Mouse (Mus musculus) natural killer cell, adult 2 months (primary cell): ENCODE measurements around the gene Ccin.

ENCODE experiments used
- DNase-seq, 2 experiments: peaks; one replicate each; pipeline ENCODE4 v3.0.0; 2022; ENCODE audit warnings: low spot score in 2 of 2

The Ccin gene

DNA sequence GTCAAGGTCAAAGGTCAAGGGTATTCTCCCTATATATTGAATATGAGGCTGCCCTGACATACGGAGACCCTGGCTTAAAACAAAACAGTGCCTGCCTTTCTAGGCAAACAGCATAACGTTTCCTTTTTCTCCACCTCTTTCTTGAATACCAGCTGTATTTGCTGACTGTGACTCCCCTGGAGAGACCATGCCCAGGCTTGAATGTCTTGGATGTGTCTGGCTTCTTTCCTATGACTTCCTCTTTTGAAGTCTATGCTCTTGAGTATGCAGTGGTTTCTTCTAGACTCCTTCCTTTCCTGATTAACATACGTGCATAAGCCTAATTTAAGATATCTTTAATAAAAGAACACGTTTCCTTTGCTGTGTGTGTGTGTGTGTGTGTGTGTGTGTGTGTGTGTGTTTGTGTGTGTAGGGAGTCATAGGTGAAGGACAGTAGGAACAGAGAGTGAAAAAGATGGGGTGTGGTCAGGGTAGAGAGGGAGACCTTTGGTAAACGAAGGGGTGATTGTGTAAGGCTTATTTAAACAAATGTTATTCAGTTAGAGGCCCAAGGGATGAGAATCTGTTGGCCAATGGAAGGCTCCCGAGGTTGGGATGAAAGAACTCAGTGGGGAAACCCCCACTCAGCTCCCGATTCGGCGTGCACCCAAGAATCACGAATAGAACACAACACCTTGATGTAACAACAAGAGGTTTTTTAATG, 8.2 kb upstream of the Ccin start:
- no peak for DNase-seq

GRCm38 (mm10) chr4:43976223-43976740, 7.0 kb upstream of the Ccin start:
- no peak for DNase-seq

DNA sequence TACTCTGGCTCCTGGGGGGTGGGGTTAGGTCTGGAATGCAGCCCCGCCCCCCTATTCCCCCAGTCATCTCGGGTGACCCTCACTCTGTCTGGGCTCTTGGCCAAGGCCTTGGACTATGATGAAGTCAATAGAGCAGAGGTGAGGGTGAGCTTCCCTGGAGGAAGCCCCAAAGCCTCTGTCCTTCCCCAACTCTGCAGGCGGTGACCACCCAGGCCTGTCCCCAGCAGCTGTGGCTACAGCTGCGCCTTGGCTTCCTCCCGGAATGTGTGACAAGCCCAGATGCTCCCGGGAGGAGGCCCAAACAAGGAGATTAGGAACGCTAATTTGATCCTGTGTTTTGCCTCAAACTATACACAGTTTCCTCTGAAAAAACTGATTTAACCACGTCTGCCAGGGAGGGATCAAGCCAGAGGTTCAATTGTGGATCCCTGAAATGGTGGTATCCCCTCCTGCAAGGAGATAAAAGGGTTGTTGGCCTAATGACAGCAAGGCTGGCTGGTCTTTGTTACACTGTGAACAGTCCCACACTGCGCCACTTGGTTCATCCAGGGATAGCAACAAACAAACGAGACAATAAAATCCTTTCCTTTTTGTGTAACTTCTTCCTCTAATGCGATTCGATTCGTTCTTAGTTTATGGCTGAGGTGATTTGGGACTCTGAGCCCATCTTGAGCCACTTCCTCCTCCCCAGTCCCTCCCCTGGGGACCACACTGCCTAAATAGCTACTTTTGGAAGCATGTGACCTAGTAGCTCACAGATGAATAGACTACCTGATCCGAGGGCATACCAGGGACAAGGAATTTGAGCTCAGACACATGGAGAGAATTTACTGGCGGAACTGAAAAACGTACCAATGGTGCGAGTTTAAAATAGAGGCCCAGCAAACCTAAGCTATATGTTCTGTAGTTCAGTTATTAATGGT, 4.5 kb upstream of the Ccin start:
- no peak for DNase-seq

- DNase-seq, result no peak
Measured at GRCm38 (mm10) chr4:43979746-43980145, 3.5 kb upstream of the Ccin start.

DNA sequence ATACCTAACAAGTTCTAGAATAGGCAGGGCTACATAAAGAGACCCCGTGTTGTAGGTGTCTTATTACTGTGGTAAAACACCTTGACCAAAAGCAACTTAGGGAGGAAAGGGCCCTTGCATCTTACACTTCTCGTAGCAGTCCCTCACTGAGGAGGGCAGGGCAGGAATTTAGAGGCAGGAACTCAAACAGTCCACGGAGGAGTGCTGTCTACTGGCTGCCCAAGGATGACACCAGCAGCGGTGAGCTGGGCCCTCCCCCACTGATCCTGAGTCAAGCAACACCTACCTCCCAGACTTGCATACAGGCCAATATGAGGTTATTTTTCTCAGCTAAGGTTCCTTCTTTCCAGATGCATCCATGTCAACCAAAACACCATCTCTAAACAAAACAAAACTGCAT, 3.0 kb upstream of the Ccin start:
- no peak for DNase-seq

DNA sequence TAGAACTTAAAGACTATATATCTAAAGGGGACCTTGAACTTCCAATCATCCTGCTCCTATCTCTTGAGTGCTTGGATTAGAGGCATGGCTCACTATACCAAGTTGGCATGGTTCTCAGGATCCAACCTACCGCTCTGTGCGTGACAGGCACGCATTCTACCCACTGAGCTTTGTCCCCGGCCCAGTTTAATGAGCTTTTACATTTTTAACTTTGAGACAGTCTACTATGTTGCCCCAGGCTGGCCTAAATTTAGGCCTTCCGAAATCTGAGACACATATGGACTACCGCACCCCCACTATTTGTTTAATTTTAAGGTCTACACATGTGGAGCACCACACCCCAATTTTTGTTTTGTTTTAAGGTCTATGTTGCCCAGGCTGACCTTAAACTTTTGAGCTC, 2.4 kb upstream of the Ccin start:
- no peak for DNase-seq

- no peak for DNase-seq
Measured at GRCm38 (mm10) chr4:43981251-43981650, 2.0 kb upstream of the Ccin start.

GRCm38 (mm10) chr4:43982053-43982732, 1.1 kb upstream of the Ccin start:
- peak; percentile 88 to 93 for DNase-seq

DNA sequence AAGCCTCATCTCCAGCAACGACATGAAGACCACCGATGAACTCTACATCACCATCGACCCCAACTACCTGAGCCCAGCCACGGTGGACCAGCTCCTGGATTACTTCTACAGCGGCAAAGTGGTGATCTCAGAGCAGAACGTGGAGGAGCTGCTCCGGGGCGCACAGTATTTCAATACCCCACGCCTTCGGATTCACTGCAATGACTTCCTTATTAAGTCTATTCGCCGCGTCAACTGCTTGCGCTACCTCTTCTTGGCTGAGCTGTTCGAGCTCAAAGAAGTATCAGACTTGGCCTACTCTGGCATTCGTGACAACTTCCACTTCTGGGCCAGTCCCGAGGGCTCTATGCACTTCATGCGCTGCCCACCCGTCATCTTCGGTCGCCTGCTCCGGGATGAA, 473 bp downstream of the Ccin start:
- DNase-seq, result no peak

DNA sequence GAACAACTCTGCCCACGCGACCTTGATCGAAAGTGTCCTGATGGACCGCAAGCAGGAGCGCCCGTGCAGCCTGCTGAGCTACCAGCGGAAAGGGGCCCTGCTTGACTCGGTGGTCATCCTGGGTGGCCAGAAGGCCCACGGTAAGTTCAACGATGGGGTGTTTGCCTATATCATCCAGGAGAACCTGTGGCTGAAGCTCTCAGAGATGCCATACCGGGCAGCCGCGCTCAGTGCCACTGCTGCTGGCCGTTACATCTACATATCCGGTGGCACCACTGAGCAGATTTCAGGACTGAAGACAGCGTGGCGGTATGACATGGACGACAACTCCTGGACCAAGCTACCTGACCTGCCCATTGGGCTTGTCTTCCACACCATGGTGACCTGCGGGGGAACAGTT, 1.0 kb downstream of the Ccin start:
- no peak for DNase-seq

DNA sequence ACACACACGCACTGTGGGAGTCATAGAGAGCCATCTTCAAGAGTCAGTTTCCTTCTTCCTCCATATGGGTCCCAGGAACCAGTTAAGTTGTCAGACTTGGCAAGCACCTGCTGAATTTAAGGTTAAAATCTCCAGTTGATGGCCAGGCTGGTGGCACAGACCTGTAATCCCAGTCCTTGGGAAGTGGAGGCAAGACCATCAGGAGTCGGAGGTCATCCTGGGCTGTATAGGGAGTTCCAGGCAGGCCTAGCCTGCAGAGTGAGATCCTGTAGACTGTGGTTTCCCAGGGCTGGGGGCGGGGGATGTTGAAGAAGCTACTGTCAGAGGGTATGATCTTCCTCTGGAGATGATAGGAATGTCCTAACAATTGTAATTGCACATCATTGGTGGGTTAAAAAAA, 5.7 kb downstream of the Ccin start:
- DNase-seq, result no peak

GRCm38 (mm10) chr4:43993072-43993471, 9.8 kb downstream of the Ccin start:
- no peak for DNase-seq

GRCm38 (mm10) chr4:43994342-43994741, 11.1 kb downstream of the Ccin start:
- no peak for DNase-seq

- DNase-seq, result no peak
Measured at GRCm38 (mm10) chr4:44003622-44004021, 20.3 kb downstream of the Ccin start.

GRCm38 (mm10) chr4:44004126-44004525, 20.8 kb downstream of the Ccin start, which contains the start of gene Clta:
Gene Clta (plus strand): TSS chr4:44004452.
- DNase-seq, result no peak

- DNase-seq, result no peak
Measured at GRCm38 (mm10) chr4:44004623-44005409, 21.5 kb downstream of the Ccin start.

- no peak for DNase-seq
Measured at GRCm38 (mm10) chr4:44010176-44010575, 26.9 kb downstream of the Ccin start.

- DNase-seq, result no peak
Measured at GRCm38 (mm10) chr4:44010893-44011292, 27.6 kb downstream of the Ccin start.

DNA sequence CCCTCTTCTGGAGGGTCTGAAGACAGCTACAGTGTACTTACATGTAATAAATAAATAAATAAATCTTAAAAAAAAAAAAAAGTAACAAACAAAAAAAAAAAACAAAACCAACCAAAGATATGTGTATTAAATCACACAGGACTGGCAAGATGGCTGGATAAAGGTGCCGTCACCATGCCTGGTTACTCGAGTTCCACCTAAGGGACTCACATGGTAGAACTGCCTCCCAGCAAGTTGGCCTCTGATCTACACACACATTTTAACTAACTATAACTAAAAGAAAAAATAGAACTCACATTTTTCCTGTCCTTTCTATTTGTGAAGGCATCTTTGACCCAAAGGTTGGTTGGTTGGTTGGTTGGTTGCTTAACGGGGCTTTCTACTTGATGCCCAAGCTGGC, 28.5 kb downstream of the Ccin start:
- DNase-seq, result no peak

GRCm38 (mm10) chr4:44012376-44013367, 29.4 kb downstream of the Ccin start:
- peak; percentile 85 to 87 for DNase-seq
